Mouse (Mus musculus): Measurements from ENCODE around the gene Csnk2b.

The Csnk2b gene

GRCm38 (mm10) chr17:35108097-35108496 is 13.8 kb downstream of the Csnk2b start, which contains the start of gene Ly6g5c:
Gene Ly6g5c (plus strand): TSS chr17:35108279.
- TF ChIP-seq GATA4 (IDR thresholded peaks at IDR 0.05; ENCODE audit: insufficient replicate concordance, low read length), result no peak

- no peak for TF ChIP-seq GATA4 (IDR thresholded peaks at IDR 0.05; ENCODE audit: insufficient replicate concordance, low read length)
Measured at GRCm38 (mm10) chr17:35106522-35106921, 15.3 kb downstream of the Csnk2b start.

GRCm38 (mm10) chr17:35105740-35106389 is 16.0 kb downstream of the Csnk2b start:
- no peak for TF ChIP-seq GATA4 (IDR thresholded peaks at IDR 0.05; ENCODE audit: insufficient replicate concordance, low read length)

- TF ChIP-seq GATA4 (IDR thresholded peaks at IDR 0.05; ENCODE audit: insufficient replicate concordance, low read length), result no peak
Measured at GRCm38 (mm10) chr17:35104754-35105153, 17.1 kb downstream of the Csnk2b start.

- TF ChIP-seq GATA4 (IDR thresholded peaks at IDR 0.05; ENCODE audit: insufficient replicate concordance, low read length), result no peak
Measured at GRCm38 (mm10) chr17:35104079-35104478, 17.8 kb downstream of the Csnk2b start.

GRCm38 (mm10) chr17:35103221-35103690 is 18.6 kb downstream of the Csnk2b start:
- no peak for TF ChIP-seq GATA4 (IDR thresholded peaks at IDR 0.05; ENCODE audit: insufficient replicate concordance, low read length)

GRCm38 (mm10) chr17:35102299-35102698 is 19.6 kb downstream of the Csnk2b start:
- no peak for TF ChIP-seq GATA4 (IDR thresholded peaks at IDR 0.05; ENCODE audit: insufficient replicate concordance, low read length)

- no peak for TF ChIP-seq GATA4 (IDR thresholded peaks at IDR 0.05; ENCODE audit: insufficient replicate concordance, low read length)
Measured at GRCm38 (mm10) chr17:35101161-35101560, 20.7 kb downstream of the Csnk2b start.

- TF ChIP-seq GATA4 (IDR thresholded peaks at IDR 0.05; ENCODE audit: insufficient replicate concordance, low read length), result no peak
Measured at GRCm38 (mm10) chr17:35100196-35100765, 21.6 kb downstream of the Csnk2b start.

GRCm38 (mm10) chr17:35097164-35097655 is 24.6 kb downstream of the Csnk2b start:
- TF ChIP-seq GATA4 (IDR thresholded peaks at IDR 0.05; ENCODE audit: insufficient replicate concordance, low read length), result no peak

GRCm38 (mm10) chr17:35096597-35096996 is 25.3 kb downstream of the Csnk2b start:
- TF ChIP-seq GATA4 (IDR thresholded peaks at IDR 0.05; ENCODE audit: insufficient replicate concordance, low read length), result no peak

- no peak for TF ChIP-seq GATA4 (IDR thresholded peaks at IDR 0.05; ENCODE audit: insufficient replicate concordance, low read length)
Measured at GRCm38 (mm10) chr17:35094475-35095365, 27.1 kb downstream of the Csnk2b start.

GRCm38 (mm10) chr17:35092403-35093198 is 29.3 kb downstream of the Csnk2b start:
- no peak for TF ChIP-seq GATA4 (IDR thresholded peaks at IDR 0.05; ENCODE audit: insufficient replicate concordance, low read length)

- TF ChIP-seq GATA4 (IDR thresholded peaks at IDR 0.05; ENCODE audit: insufficient replicate concordance, low read length), result no peak; the same call in 1 of the 2 replicates
Measured at GRCm38 (mm10) chr17:35090166-35090932, 31.5 kb downstream of the Csnk2b start.

Data from liver, adult (tissue).